Mouse (Mus musculus) hindbrain, postnatal 0 days (tissue): Measurements from ENCODE around the gene Cd59a. TPM values are rescaled to one million over a fixed set of nuclear protein-coding genes. Genes with fewer than 3 reads are reported as not detected.
"Not testable (repeated sequence)": the region's sequence is repeated elsewhere in the genome, so short reads cannot be mapped to it uniquely, and the experiment has no call there.

Source experiments
- ATAC-seq: fragments of 200-750 bp; cut with Nextera tagmentation; 2 replicates; pipeline ENCODE4 v1.8.0; 2017; ENCODE audit warnings: mild to moderate bottlenecking, moderate TSS enrichment, moderate library complexity
- DNase-seq: peaks from one replicate; pipeline ENCODE4 v3.0.0-alpha.2; 2015; ENCODE audit warnings: low spot score
- H3K27ac ChIP-seq: fragments of 300-500 bp; sonication (generic); 2 replicates; pipeline ENCODE4 v1.5.1; 2014; ENCODE audit warnings: mild to moderate bottlenecking
- H3K27me3 ChIP-seq: fragments of 300-500 bp; sonication (generic); 2 replicates; pipeline ENCODE4 v1.6.1; 2014; ENCODE audit warnings: low read length, mixed read lengths; ENCODE audit not compliant: insufficient read depth
- H3K36me3 ChIP-seq: fragments of 300-500 bp; sonication (generic); 2 replicates; pipeline ENCODE4 v1.6.1; 2014; ENCODE audit warnings: low read length, mixed read lengths; ENCODE audit not compliant: insufficient read depth
- H3K4me1 ChIP-seq: fragments of 300-500 bp; sonication (generic); 2 replicates; pipeline ENCODE4 v1.6.1; 2014; ENCODE audit warnings: antibody characterized with exemption, low read length, mixed read lengths; ENCODE audit not compliant: insufficient read depth
- H3K4me2 ChIP-seq: fragments of 300-500 bp; sonication (generic); 2 replicates; pipeline ENCODE4 v1.6.1; 2014; ENCODE audit warnings: low read depth, mild to moderate bottlenecking, low read length, moderate library complexity, mixed read lengths
- H3K4me3 ChIP-seq: fragments of 300-500 bp; sonication (generic); 2 replicates; pipeline ENCODE4 v1.5.1; 2014; ENCODE audit warnings: low read length
- H3K9ac ChIP-seq: fragments of 300-500 bp; sonication (generic); replicated peaks from 2 replicates; pipeline ENCODE4 v1.6.1; 2014; ENCODE audit warnings: mild to moderate bottlenecking, low read length, moderate library complexity, mixed read lengths
- H3K9me3 ChIP-seq: fragments of 300-500 bp; sonication (generic); 2 replicates; pipeline ENCODE4 v1.6.1; 2016; ENCODE audit warnings: low read length, mixed read lengths
- CTCF ChIP-seq: IDR thresholded peaks from 2 replicates; pipeline ENCODE4 v1.5.1; 2016; ENCODE audit warnings: antibody characterized with exemption, control low read depth, low read depth
- WGBS: fragments of 180-500 bp; shearing (Covaris S2); extraction: QIAGEN DNeasy Blood & Tissue Kit; methylation state at CpG from one replicate; pipeline ENCODE4 v1.1.7; 2014; 5-methylcytosine and 5-hydroxymethylcytosine counted together
- polyA plus RNA-seq: library from polyadenylated mRNA; unstranded; fragments of >200 nt; fragmentation: Nextera tagmentation; extraction: Ambion mirVana; gene quantifications from 2 replicates; pipeline ENCODE4 v1.2.1, GENCODE M21; 2015
- total RNA-seq: library from RNA; depleted of rRNA; stranded (reverse); fragments of >200 nt; gene quantifications from 2 replicates; pipeline ENCODE4 v1.2.3, GENCODE M21; 2014

Gene Cd59a
- total and polyA plus RNA-seq, 2 experiments from 2014 or later: 2.9 to 17.0 TPM

DNA sequence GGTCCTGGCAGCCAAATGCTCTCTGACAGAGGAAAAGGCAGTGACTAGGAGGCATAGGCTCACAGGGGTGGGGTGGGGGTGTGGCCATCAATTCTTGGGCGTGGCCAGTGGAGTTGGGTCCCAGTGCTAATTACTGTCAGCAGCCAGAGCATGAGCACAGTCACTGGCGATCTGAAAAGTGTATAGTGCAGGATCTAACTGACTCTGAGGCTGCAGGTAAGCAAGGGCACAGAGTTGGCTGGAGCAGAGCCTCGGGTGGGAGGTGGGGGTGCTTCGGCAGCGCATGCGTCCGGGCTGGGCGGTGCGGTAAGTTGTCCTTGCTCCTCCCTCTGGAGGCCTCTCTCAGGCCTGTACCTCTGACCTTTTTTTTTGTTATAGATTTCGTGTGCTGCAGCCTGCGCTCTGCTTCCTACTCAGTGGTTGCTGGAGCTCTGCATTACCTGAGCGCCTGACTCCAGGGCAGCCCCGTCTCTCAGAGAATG, 25.9 kb upstream of the Cd59a start, which contains the start of gene Cd59b:
Gene Cd59b (plus strand): TSS at position 146 of the 482 bp plus-strand sequence.
- Histone ChIP-seq H3K9ac (no peak within 1 kb of the TSS; the same call in 1 of the 2 replicates), H3K9me3 (no peaks in the 10 kb centered on the region), H3K27ac (no peak within 1 kb of the TSS), H3K4me1 (no peaks in the 10 kb centered on the region), H3K27me3 (no peaks in the 10 kb centered on the region), H3K36me3 (no peaks in the 10 kb centered on the region), H3K4me2 (peak within 1 kb of the TSS; percentile 56), H3K4me3 (peak within 1 kb of the TSS; percentile 26)
- peak; percentile 84 for ATAC-seq
- WGBS: 11% methylated on average over 13 of the region's 13 CpGs
- TF ChIP-seq CTCF: no peak
- DNase-seq: peak; percentile 54

DNA sequence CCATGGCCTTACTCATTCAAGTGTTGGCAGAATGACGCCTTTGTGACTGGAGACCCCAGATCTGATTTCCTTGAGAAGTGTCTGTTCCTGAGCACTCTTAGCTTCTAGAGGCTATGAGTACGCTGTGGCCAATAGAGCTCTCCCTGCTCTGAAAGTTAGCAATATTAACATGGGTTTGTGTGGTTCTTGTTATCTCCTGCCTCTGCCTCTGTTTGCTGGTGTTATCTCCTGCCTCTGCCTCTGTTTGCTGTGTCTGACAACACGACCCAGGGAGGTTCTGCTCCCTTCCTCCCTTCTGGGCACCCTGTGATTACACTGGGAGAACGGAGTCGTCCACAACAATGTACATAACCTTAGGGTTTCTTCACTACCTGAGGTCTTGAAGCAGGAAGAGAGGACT, 17.3 kb upstream of the Cd59a start:
- H3K36me3 ChIP-seq, H3K4me1 ChIP-seq, H3K9ac ChIP-seq, H3K27ac ChIP-seq, H3K4me2 ChIP-seq, DNase-seq, H3K9me3 ChIP-seq, H3K4me3 ChIP-seq, ATAC-seq, H3K27me3 ChIP-seq: not testable (repeated sequence)
- WGBS: 77% methylated on average over 4 of the region's 5 CpGs

DNA sequence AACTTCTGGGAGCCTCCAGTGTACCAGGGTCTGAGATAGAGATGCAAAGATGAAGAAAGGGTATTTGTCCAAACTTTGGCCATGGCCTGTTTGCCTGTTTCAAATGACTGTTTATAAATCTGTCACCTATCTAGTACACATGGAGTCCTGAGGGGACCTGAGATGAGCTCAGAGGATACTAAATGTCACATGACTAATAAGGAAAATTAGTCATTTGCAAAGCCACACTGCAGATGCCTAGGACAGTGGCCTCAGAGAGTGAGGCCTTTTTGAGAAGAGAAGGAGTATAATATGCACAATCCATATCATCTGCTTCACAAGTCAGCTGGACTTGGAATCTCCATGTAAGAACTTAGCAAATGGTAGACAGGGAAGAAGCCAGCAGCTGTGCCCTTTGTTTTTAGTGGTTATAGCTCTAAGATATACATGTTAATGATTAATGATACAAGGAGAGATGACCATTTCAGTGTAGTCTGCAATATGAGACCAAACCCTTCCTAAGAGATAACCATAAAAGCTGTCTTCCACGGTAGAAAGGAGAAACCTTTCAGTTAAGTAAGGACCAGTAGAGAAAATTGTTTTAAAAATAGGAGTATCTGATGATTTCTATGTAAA, 14.1 kb upstream of the Cd59a start:
- H3K4me2 ChIP-seq, H3K27me3 ChIP-seq, H3K27ac ChIP-seq, H3K36me3 ChIP-seq, ATAC-seq, H3K4me3 ChIP-seq, H3K9me3 ChIP-seq, H3K4me1 ChIP-seq, DNase-seq, H3K9ac ChIP-seq: not testable (repeated sequence)
- no CpG with 5 or more reads among the region's 1 CpGs for WGBS

DNA sequence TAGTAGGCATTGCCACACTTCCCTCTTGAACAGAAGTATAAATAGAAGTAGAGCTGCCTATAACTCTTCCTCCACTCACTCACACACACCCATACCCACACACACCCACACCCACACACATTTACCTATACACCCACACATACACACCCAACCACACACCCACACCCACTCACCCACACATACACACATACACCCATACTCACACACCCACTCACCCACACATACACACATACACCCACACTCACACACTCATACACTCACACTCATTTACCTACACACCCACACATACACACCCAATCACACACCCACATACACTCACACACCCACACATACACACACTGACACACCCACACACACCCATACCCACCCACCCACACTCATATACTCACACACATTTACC, 13.1 kb upstream of the Cd59a start:
- H3K36me3 ChIP-seq: no peaks in the 10 kb centered on the region
- no peaks in the 10 kb centered on the region for H3K9me3 ChIP-seq
- H3K4me1 ChIP-seq: no peaks in the 10 kb centered on the region
- H3K27me3 ChIP-seq: no peaks in the 10 kb centered on the region
- no peak overlapping the region for H3K4me2 ChIP-seq
- no peak for DNase-seq
- no peak for ATAC-seq
- no peak overlapping the region for H3K27ac ChIP-seq
- no peak overlapping the region for H3K9ac ChIP-seq
- H3K4me3 ChIP-seq: no peak overlapping the region
- no peak for TF ChIP-seq CTCF

- not testable (repeated sequence) for H3K9ac ChIP-seq, ATAC-seq, H3K4me2 ChIP-seq, H3K27ac ChIP-seq, H3K36me3 ChIP-seq, H3K27me3 ChIP-seq, H3K9me3 ChIP-seq, H3K4me3 ChIP-seq, H3K4me1 ChIP-seq, DNase-seq
These were observed 11.6 kb upstream of the Cd59a start for GRCm38 (mm10) chr2:104084027-104084426.

DNA sequence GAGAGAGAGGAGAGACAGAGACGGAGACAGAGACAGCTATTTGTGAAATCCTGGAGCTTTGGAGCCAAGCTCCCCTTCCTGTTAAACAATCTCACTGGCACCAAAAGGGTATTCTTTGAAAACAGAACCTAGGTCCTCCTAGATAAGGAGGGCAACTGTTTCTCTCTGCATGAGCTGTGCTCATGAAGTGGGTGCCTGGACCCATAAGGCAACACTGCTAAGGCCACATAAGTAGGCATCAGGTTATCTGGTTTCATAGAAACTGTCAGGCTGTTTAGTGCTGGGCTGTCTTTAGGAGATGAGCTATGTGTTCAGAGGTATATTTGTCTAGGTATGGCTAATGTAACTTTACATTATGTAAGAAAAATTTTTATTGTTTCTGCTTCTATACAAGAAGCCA, 8.0 kb upstream of the Cd59a start:
- not testable (repeated sequence) for H3K4me1 ChIP-seq, H3K4me2 ChIP-seq, H3K4me3 ChIP-seq, H3K27ac ChIP-seq, H3K36me3 ChIP-seq, H3K9ac ChIP-seq, H3K27me3 ChIP-seq, H3K9me3 ChIP-seq, DNase-seq, ATAC-seq
- WGBS: 94% methylated on average over 1 of the region's 1 CpGs

- Histone ChIP-seq H3K27ac (no peak overlapping the region), H3K36me3 (no peaks in the 10 kb centered on the region), H3K9me3 (no peaks in the 10 kb centered on the region), H3K9ac (no peak overlapping the region), H3K4me3 (no peak overlapping the region), H3K4me2 (no peak overlapping the region), H3K4me1 (no peaks in the 10 kb centered on the region; the same call in 1 of the 2 replicates), H3K27me3 (no peaks in the 10 kb centered on the region)
- DNase-seq: no peak
- TF ChIP-seq CTCF: no peak
- no peak for ATAC-seq
- 85% methylated on average over 2 of the region's 2 CpGs for WGBS
These were observed 2.3 kb upstream of the Cd59a start for GRCm38 (mm10) chr2:104093305-104093704.
